8 mouse cellular contexts compared by ENCODE assay signal in the genomic region with DNA sequence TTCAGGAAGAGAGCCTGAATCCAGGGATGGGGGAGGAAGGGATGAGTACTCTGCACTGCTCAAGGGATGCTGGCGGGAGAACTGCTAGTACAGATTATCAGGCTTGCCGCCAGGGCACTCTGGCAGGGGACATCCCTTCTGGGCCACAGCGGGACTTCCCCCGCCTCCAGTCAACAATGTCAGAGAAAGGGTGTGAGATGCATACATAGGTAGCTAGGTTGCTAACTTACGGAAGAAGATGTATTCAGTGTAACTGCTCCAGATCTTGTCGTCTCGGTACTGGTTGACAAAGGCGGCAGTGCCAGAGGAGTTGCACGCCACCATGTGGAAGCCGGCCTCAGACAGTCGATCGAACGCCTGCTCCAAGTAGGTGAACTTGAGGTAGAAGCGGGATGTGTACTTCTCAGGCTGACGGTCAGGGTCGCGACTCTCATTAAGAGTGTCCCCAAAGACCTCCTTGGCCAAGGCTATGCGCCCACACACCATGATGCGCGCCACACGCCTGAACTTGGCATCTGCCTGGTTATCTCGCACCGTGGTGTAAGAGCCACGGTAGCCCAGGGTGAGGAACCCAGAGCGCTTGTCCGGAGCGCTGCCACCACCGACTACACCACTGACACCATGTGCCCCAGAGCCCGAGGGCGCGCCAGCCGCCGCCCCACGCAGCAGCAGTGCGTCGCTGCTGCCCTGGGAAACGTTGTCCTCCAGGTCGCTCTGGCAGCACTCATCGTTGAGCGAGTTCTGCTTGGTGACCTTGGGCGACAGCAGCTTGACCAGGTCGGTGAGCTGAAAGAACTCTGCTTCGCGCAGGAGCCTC. TPM values are rescaled to one million over a fixed set of nuclear protein-coding genes. Genes with fewer than 3 reads are reported as not detected.
A peak's percentile ranks its signal among the peaks of the same experiment; 100 is the strongest.
DNase-seq lines count a peak whose midpoint lies in the region; ATAC-seq lines count a peak whose summit lies in the region.

No protein-coding gene starts in this region.

- H3K36me3 ChIP-seq in forebrain, embryonic 10.5 days (replicated peaks): no peaks in the 10 kb centered on the region

- peaks cover 21% of the 10 kb centered on the region for H3K4me1 ChIP-seq in forebrain, embryonic 10.5 days

- H3K27ac ChIP-seq in forebrain, embryonic 10.5 days: 0 out of 2 replicates have a peak overlapping the region, but pooled peaks have one; percentile 30

- peaks cover 53% of the 10 kb centered on the region for H3K27me3 ChIP-seq in forebrain, embryonic 10.5 days (ENCODE audit: poor library complexity, severe bottlenecking)

- ATAC-seq in CD4-positive, CD25-positive, alpha-beta regulatory T cell, adult 4 months: peak; percentile 34

- peak overlapping the region; percentile 63 for H3K4me3 ChIP-seq in forebrain, embryonic 10.5 days

- WGBS in forebrain, embryonic 10.5 days: 1% methylated on average over 44 of the region's 44 CpGs

- DNase-seq in brain, adult 2 months (ENCODE audit: low read depth, low spot score): peak; percentile 94
- DNase-seq in forebrain, embryonic 10.5 days (ENCODE audit: extremely low spot score, low spot score): peak; percentile 65
- DNase-seq in heart, postnatal 4 days: peak; percentile 24
- peak; percentile 34 to 58 for DNase-seq in layer of hippocampus, adult 18-20 months (ENCODE audit: low spot score in 2 of 2)
- DNase-seq in lung, adult 18-20 months: peak; percentile 25 to 41
- peak; percentile 83 for DNase-seq in retina, postnatal 1 day
- DNase-seq in urinary bladder, postnatal 4 days (ENCODE audit: low spot score in 2 of 2): no peak

- no peaks in the 10 kb centered on the region for H3K9me3 ChIP-seq in forebrain, embryonic 10.5 days

RNA-seq across cellular contexts. Expression of gene Kctd8, which starts 1.2 kb away (rescaled TPM):
- not detected for polyA plus RNA-seq in CD4-positive, CD25-positive, alpha-beta regulatory T cell, adult 4 months (2017; shearing (Covaris generic))
- 0.30 and 0.68 TPM in 2 replicates for polyA plus RNA-seq in forebrain, embryonic 10.5 days (2016; fragmentation: Nextera tagmentation; extraction: Ambion mirVana)
- under 1 TPM; 0.50 to 0.79 TPM for total RNA-seq in heart, postnatal 4 days (2021)
- total RNA-seq in layer of hippocampus, adult 18-20 months (2021): 1 to 10 TPM; 6.0 to 6.4 TPM

Comparison
In these comparisons a context has a peak if more than half of its experiments do, and no peak if none do; other contexts are left out.
1. DNase-seq: peak in brain, adult 2 months (single experiment), forebrain, embryonic 10.5 days (single experiment), heart, postnatal 4 days (single experiment), layer of hippocampus, adult 18-20 months (2 of 2), lung, adult 18-20 months (2 of 2) and retina, postnatal 1 day (single experiment); none in urinary bladder, postnatal 4 days (0 of 2).